Comparison of ENCODE assay signal across 12 mouse cellular contexts in the genomic region with DNA sequence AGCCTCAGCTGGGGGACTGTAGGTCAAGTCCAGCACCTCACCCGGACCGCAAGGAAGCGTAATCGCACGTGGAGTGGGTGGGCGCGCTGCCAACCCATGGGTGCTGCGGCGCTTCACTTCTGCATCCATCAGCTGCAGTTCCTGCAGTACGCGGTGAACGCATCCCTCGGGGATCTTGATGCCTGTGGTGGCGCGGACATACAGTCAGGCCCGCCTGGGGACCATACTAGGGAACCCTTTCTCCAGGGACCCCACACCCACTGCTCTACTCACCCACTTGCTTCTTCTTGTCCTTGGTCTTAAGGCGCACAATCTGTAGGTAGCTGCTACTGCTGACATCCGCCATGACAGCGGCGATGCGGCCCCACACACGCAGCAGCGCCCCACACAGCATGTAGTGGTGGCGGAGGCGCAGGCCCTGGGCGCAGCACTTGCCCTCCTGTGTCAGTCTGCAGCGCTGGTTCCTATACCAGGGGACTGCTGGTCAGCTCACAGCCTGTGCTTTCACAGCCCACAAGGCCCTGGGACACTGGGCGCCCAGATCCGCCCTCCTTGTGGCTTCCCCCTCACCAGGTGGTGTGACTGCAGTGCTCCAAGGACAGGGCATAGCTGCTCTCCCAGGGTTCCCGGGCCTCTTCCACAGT. TPM values are rescaled to one million over a fixed set of nuclear protein-coding genes. Genes with fewer than 3 reads are reported as not detected.
DNase-seq lines count a peak whose midpoint lies in the region; ATAC-seq and TF ChIP-seq lines count a peak whose summit lies in the region.
"Had no signal": no experiment of that assay in that cellular context is flagged by ENCODE, and none has a peak within 500 bp of the region (broad histone marks: within the 10 kb centered on the region; RNA-seq: fewer than 3 reads in every experiment).

No protein-coding gene starts in this region.

- peaks cover 14% of the 10 kb centered on the region for H3K4me1 ChIP-seq in embryonic facial prominence, embryonic 12.5 days
- H3K4me1 ChIP-seq in embryonic facial prominence, embryonic 10.5 days = peaks cover 38% of the 10 kb centered on the region
- no peaks in the 10 kb centered on the region for H3K4me1 ChIP-seq in intestine, postnatal 0 days (replicated peaks; ENCODE audit: control insufficient read depth, insufficient read depth, low read length)

- H3K4me2 ChIP-seq in embryonic facial prominence, embryonic 12.5 days (replicated peaks) = no peak overlapping the region
- no peak overlapping the region for H3K4me2 ChIP-seq in intestine, postnatal 0 days (replicated peaks; ENCODE audit: low read depth)
- H3K4me2 ChIP-seq: stomach, embryonic 15.5 days had no signal

- no peak overlapping the region for H3K4me3 ChIP-seq in embryonic facial prominence, embryonic 12.5 days
- no peak overlapping the region; the same call in 1 of the 2 replicates for H3K4me3 ChIP-seq in embryonic facial prominence, embryonic 10.5 days
- no peak overlapping the region for H3K4me3 ChIP-seq in intestine, postnatal 0 days (ENCODE audit: low read depth, low read length)
- H3K4me3 ChIP-seq: stomach, embryonic 15.5 days had no signal

- no peak overlapping the region for H3K9ac ChIP-seq in embryonic facial prominence, embryonic 12.5 days
- H3K9ac ChIP-seq in intestine, postnatal 0 days (ENCODE audit: low read depth, low read length) = 0 out of 2 replicates have a peak overlapping the region, but pooled peaks have one; percentile 13
- H3K9ac ChIP-seq: stomach, embryonic 15.5 days had no signal

- ATAC-seq in embryonic facial prominence, embryonic 12.5 days (ENCODE audit: insufficient number of reproducible peaks, insufficient read depth, low FRiP score, low TSS enrichment) = no peak
- no peak for ATAC-seq in intestine, postnatal 0 days
- ATAC-seq: hindbrain, postnatal 0 days had no signal

- no peak for TF ChIP-seq CTCF in intestine, postnatal 0 days (IDR thresholded peaks at IDR 0.05; ENCODE audit: low read depth)

- 76% methylated on average over 30 of the region's 30 CpGs for WGBS in embryonic facial prominence, embryonic 12.5 days
- 78% methylated on average over 30 of the region's 30 CpGs for WGBS in embryonic facial prominence, embryonic 10.5 days
- 80% methylated on average over 30 of the region's 30 CpGs for WGBS in intestine, postnatal 0 days

- no peaks in the 10 kb centered on the region for H3K27me3 ChIP-seq in embryonic facial prominence, embryonic 12.5 days
- H3K27me3 ChIP-seq in embryonic facial prominence, embryonic 10.5 days (replicated peaks; ENCODE audit: low read depth, poor library complexity, severe bottlenecking) = no peaks in the 10 kb centered on the region
- H3K27me3 ChIP-seq in intestine, postnatal 0 days (replicated peaks; ENCODE audit: control insufficient read depth, insufficient read depth, low read length) = no peaks in the 10 kb centered on the region
- H3K27me3 ChIP-seq: stomach, embryonic 15.5 days had no signal

- H3K36me3 ChIP-seq in embryonic facial prominence, embryonic 12.5 days = peaks cover 70% of the 10 kb centered on the region
- peaks cover 78% of the 10 kb centered on the region for H3K36me3 ChIP-seq in embryonic facial prominence, embryonic 10.5 days (replicated peaks)
- H3K36me3 ChIP-seq in intestine, postnatal 0 days (ENCODE audit: control insufficient read depth, insufficient read depth) = peaks cover 68% of the 10 kb centered on the region

- no peak for DNase-seq in embryonic facial prominence, embryonic 10.5 days (ENCODE audit: low spot score)
- DNase-seq in kidney, postnatal 25 days = peak; percentile 50 to 70
- no peak for DNase-seq in kidney, adult 11 months
- peak; percentile 30 for DNase-seq in ovary, postnatal 36 days (ENCODE audit: low spot score)
- DNase-seq in ovary, adult 18-20 months (ENCODE audit: low spot score) = no peak
- no peak for DNase-seq in spleen, adult 18-20 months
- DNase-seq: gastrocnemius, postnatal 36 days; retina, postnatal 1 day had no signal

- H3K9me3 ChIP-seq in embryonic facial prominence, embryonic 12.5 days = no peaks in the 10 kb centered on the region
- H3K9me3 ChIP-seq in embryonic facial prominence, embryonic 10.5 days = no peaks in the 10 kb centered on the region
- no peaks in the 10 kb centered on the region for H3K9me3 ChIP-seq in intestine, postnatal 0 days (ENCODE audit: control insufficient read depth)
- H3K9me3 ChIP-seq: stomach, embryonic 15.5 days had no signal

- peak overlapping the region; percentile 17; the same call in 1 of the 2 replicates for H3K27ac ChIP-seq in embryonic facial prominence, embryonic 12.5 days
- H3K27ac ChIP-seq in embryonic facial prominence, embryonic 10.5 days (replicated peaks) = no peak overlapping the region
- peak overlapping the region; percentile 99 for H3K27ac ChIP-seq in intestine, postnatal 0 days (ENCODE audit: low read depth, low read length)
- H3K27ac ChIP-seq: hindbrain, postnatal 0 days; stomach, embryonic 15.5 days had no signal

RNA-seq across cellular contexts. Expression of gene Gpx4, which starts 10.8 kb away (rescaled TPM):
- polyA plus RNA-seq in embryonic facial prominence, embryonic 12.5 days (2016; fragmentation: Nextera tagmentation; extraction: Ambion mirVana) = 475 and 505 TPM in 2 replicates
- polyA plus RNA-seq in embryonic facial prominence, embryonic 10.5 days (2016; fragmentation: Nextera tagmentation; extraction: Ambion mirVana) = 618 and 672 TPM in 2 replicates
- polyA plus RNA-seq in intestine, postnatal 0 days (2015; fragmentation: Nextera tagmentation; extraction: Ambion mirVana) = 1,519 and 1,523 TPM in 2 replicates

RNA-seq across cellular contexts. Expression of gene Polr2e, which starts 18.2 kb away (rescaled TPM):
- polyA plus RNA-seq in embryonic facial prominence, embryonic 12.5 days (2016; fragmentation: Nextera tagmentation; extraction: Ambion mirVana) = 227 and 245 TPM in 2 replicates
- 312 and 316 TPM in 2 replicates for polyA plus RNA-seq in embryonic facial prominence, embryonic 10.5 days (2016; fragmentation: Nextera tagmentation; extraction: Ambion mirVana)
- polyA plus RNA-seq in intestine, postnatal 0 days (2015; fragmentation: Nextera tagmentation; extraction: Ambion mirVana) = 90.0 and 98.5 TPM in 2 replicates

RNA-seq across cellular contexts. Expression of gene Arhgap45, which starts 41.4 kb away (rescaled TPM):
- polyA plus RNA-seq in embryonic facial prominence, embryonic 12.5 days (2016; fragmentation: Nextera tagmentation; extraction: Ambion mirVana) = 7.1 and 8.1 TPM in 2 replicates
- 11.2 and 11.3 TPM in 2 replicates for polyA plus RNA-seq in embryonic facial prominence, embryonic 10.5 days (2016; fragmentation: Nextera tagmentation; extraction: Ambion mirVana)
- polyA plus RNA-seq in intestine, postnatal 0 days (2015; fragmentation: Nextera tagmentation; extraction: Ambion mirVana) = 1.2 and 1.3 TPM in 2 replicates

RNA-seq across cellular contexts. Expression of gene Sbno2, which starts 47.6 kb away (rescaled TPM):
- 15.2 and 16.1 TPM in 2 replicates for polyA plus RNA-seq in embryonic facial prominence, embryonic 12.5 days (2016; fragmentation: Nextera tagmentation; extraction: Ambion mirVana)
- polyA plus RNA-seq in embryonic facial prominence, embryonic 10.5 days (2016; fragmentation: Nextera tagmentation; extraction: Ambion mirVana) = 16.2 and 18.2 TPM in 2 replicates
- polyA plus RNA-seq in intestine, postnatal 0 days (2015; fragmentation: Nextera tagmentation; extraction: Ambion mirVana) = 9.8 and 11.1 TPM in 2 replicates

RNA-seq across cellular contexts. Expression of gene Stk11, which starts 57.8 kb away (rescaled TPM):
- polyA plus RNA-seq in embryonic facial prominence, embryonic 12.5 days (2016; fragmentation: Nextera tagmentation; extraction: Ambion mirVana) = 17.2 and 18.5 TPM in 2 replicates
- polyA plus RNA-seq in embryonic facial prominence, embryonic 10.5 days (2016; fragmentation: Nextera tagmentation; extraction: Ambion mirVana) = 16.1 and 17.5 TPM in 2 replicates
- 11.7 and 12.4 TPM in 2 replicates for polyA plus RNA-seq in intestine, postnatal 0 days (2015; fragmentation: Nextera tagmentation; extraction: Ambion mirVana)

Comparison
In these comparisons a context has a peak if more than half of its experiments do, and no peak if none do; other contexts are left out.
1. DNase-seq: peak in kidney, postnatal 25 days (2 of 2) and ovary, postnatal 36 days (single experiment); none in embryonic facial prominence, embryonic 10.5 days (single experiment), kidney, adult 11 months (single experiment), ovary, adult 18-20 months (single experiment) and spleen, adult 18-20 months (0 of 2).